Mouse (Mus musculus) liver, embryonic 11.5 days (tissue): ENCODE data around the gene Foxl1. TPM values are rescaled to one million over a fixed set of nuclear protein-coding genes. Genes with fewer than 3 reads are reported as not detected.

Experiments
- ATAC-seq: fragments of 200-750 bp; cut with Nextera tagmentation; replicated peaks from 2 replicates; pipeline ENCODE4 v1.8.0; 2017; ENCODE audit warnings: moderate number of reproducible peaks, mild to moderate bottlenecking, moderate TSS enrichment, moderate library complexity; ENCODE audit not compliant: low FRiP score
- DNase-seq: peaks from one replicate; pipeline ENCODE4 v3.0.0-alpha.2; 2017; ENCODE audit warnings: low spot score
- H3K27ac ChIP-seq: fragments of 300-500 bp; sonication (generic); 2 replicates; pipeline ENCODE4 v1.5.1; 2014; ENCODE audit warnings: mild to moderate bottlenecking, low read depth, low read length, control low read depth
- H3K27me3 ChIP-seq: fragments of 300-500 bp; sonication (generic); replicated peaks from 2 replicates; pipeline ENCODE4 v1.6.1; 2014; ENCODE audit warnings: low read length, mixed read lengths; ENCODE audit not compliant: control insufficient read depth, insufficient read depth
- H3K36me3 ChIP-seq: fragments of 300-500 bp; sonication (generic); 2 replicates; pipeline ENCODE4 v1.6.1; 2014; ENCODE audit warnings: mild to moderate bottlenecking, low read length, moderate library complexity, mixed read lengths; ENCODE audit not compliant: control insufficient read depth, insufficient read depth
- H3K4me1 ChIP-seq: fragments of 300-500 bp; sonication (generic); replicated peaks from 2 replicates; pipeline ENCODE4 v1.6.1; 2014; ENCODE audit warnings: low read length, mixed read lengths; ENCODE audit not compliant: control insufficient read depth, insufficient read depth
- H3K4me2 ChIP-seq: fragments of 300-500 bp; sonication (generic); 2 replicates; pipeline ENCODE4 v1.6.1; 2014; ENCODE audit warnings: mild to moderate bottlenecking, control low read depth, moderate library complexity
- H3K4me3 ChIP-seq: fragments of 300-500 bp; sonication (generic); 2 replicates; pipeline ENCODE4 v1.5.1; 2014; ENCODE audit warnings: low read depth, low read length, control low read depth
- H3K9ac ChIP-seq: fragments of 300-500 bp; sonication (generic); 2 replicates; pipeline ENCODE4 v1.6.1; 2014; ENCODE audit warnings: low read depth, low read length, control low read depth
- H3K9me3 ChIP-seq: fragments of 300-500 bp; sonication (generic); 2 replicates; pipeline ENCODE4 v1.6.1; 2016; ENCODE audit warnings: low read length, inconsistent platforms, mixed read lengths; ENCODE audit not compliant: control insufficient read depth
- WGBS: fragments of 180-500 bp; shearing (Covaris S2); extraction: QIAGEN DNeasy Blood & Tissue Kit; methylation state at CpG from one replicate; pipeline ENCODE4 v1.1.7; 2014; 5-methylcytosine and 5-hydroxymethylcytosine counted together
- polyA plus RNA-seq: library from polyadenylated mRNA; unstranded; fragments of >200 nt; fragmentation: Nextera tagmentation; extraction: Ambion mirVana; gene quantifications from 2 replicates; pipeline ENCODE4 v1.2.1, GENCODE M21; 2014

The Foxl1 gene
- 0.61 and 0.73 TPM in 2 replicates for polyA plus RNA-seq

- no peak within 1 kb of the TSS for H3K27ac ChIP-seq
- no peak for DNase-seq
- peaks cover 92% of the 10 kb centered on the region for H3K27me3 ChIP-seq
- peak within 1 kb of the TSS; percentile 53 for H3K4me2 ChIP-seq
- H3K4me3 ChIP-seq: peak within 1 kb of the TSS; percentile 17
- H3K9ac ChIP-seq: no peak within 1 kb of the TSS
- no peak for ATAC-seq
- no peaks in the 10 kb centered on the region for H3K36me3 ChIP-seq
- peaks cover 7% of the 10 kb centered on the region for H3K4me1 ChIP-seq
- H3K9me3 ChIP-seq: no peaks in the 10 kb centered on the region
- 1% methylated on average over 43 of the region's 43 CpGs for WGBS
These were observed at the start of gene Foxl1 for GRCm38 (mm10) chr8:121127756-121128375. Gene Foxl1, plus strand, starts transcription at chr8:121127940.

DNA sequence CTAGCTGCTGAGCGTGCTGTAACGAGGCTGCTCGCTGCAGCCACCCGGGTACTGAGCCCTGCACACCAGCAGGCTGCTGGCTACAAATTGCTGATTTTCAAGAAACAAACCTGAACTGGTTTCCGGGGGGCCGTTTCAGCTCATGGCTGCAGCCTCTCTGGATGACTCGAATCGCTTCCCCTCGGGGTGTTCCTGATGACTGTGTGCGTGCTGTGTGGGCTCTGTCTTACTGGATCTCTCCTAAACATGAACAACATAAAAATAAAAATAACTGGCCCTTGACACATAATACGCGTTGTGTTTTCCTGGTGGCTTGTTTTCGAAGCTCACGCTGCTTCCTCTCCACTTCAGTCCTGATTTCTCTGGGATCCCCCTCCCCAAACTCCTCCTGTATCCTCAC, 49.0 kb upstream of the Foxl1 start:
- Histone ChIP-seq H3K4me3 (no peak overlapping the region), H3K4me2 (no peak overlapping the region; the same call in 1 of the 2 replicates), H3K27me3 (peaks cover 99% of the 10 kb centered on the region), H3K9ac (no peak overlapping the region), H3K4me1 (peaks cover 2% of the 10 kb centered on the region), H3K27ac (no peak overlapping the region), H3K36me3 (no peaks in the 10 kb centered on the region), H3K9me3 (no peaks in the 10 kb centered on the region)
- ATAC-seq (no peak), DNase-seq (no peak)
- 18% methylated on average over 14 of the region's 14 CpGs for WGBS

- 11% methylated on average over 7 of the region's 7 CpGs for WGBS
- Histone ChIP-seq H3K4me1 (peaks cover 2% of the 10 kb centered on the region; the same call in 1 of the 2 replicates), H3K9me3 (no peaks in the 10 kb centered on the region), H3K36me3 (no peaks in the 10 kb centered on the region), H3K9ac (0 out of 2 replicates have a peak overlapping the region, but pooled peaks have one; percentile 8), H3K27ac (no peak overlapping the region), H3K4me3 (no peak overlapping the region), H3K27me3 (peaks cover 99% of the 10 kb centered on the region), H3K4me2 (peak overlapping the region; percentile 29; the same call in 1 of the 2 replicates)
- ATAC-seq: no peak
- no peak for DNase-seq
These were observed 48.5 kb upstream of the Foxl1 start for GRCm38 (mm10) chr8:121079201-121079600.

GRCm38 (mm10) chr8:121079944-121080343, 47.8 kb upstream of the Foxl1 start:
- Histone ChIP-seq H3K36me3 (no peaks in the 10 kb centered on the region), H3K4me2 (peak overlapping the region; percentile 65; the same call in 1 of the 2 replicates), H3K27me3 (peaks cover 99% of the 10 kb centered on the region), H3K9me3 (no peaks in the 10 kb centered on the region), H3K27ac (no peak overlapping the region), H3K9ac (no peak overlapping the region), H3K4me1 (peaks cover 2% of the 10 kb centered on the region; the same call in 1 of the 2 replicates), H3K4me3 (no peak overlapping the region)
- 12% methylated on average over 12 of the region's 12 CpGs for WGBS
- DNase-seq (no peak), ATAC-seq (no peak)

DNA sequence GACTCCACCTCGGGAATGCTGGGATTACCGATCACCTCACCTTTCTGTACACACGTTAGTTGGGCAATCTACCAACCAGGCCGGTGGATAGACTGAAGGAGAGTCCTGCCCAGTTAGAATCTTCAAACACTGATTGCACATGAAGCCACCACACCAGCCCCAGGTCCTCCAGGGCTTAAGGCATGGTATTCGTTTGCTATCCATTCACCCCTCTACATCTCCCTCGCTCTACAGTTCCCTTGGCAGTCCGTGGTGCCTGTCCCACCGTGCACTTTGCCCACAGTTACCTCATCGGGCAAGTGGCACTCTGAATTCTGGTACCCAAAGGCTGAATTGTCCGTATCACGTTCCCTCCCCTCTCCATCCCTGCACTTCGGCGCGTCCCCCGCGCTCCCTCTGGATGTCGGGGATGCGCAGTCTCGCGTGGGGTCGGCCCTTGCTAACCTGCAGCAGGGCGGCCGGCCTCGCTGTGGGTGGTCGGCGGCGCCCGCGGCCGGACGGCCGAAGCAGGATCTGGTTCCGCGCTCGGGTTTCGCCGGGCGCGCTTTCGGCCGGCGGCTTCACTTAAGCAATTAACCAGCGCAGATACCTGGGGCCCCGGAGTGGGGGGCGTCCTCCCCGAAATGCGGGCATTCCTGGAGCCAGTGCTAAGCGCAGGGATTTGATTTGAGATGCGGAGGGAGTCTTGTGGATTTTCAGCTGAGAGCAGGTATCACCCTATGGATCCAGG, 47.2 kb upstream of the Foxl1 start:
- DNase-seq (no peak), ATAC-seq (no peak)
- peak overlapping the region; percentile 65 for H3K4me2 ChIP-seq
- H3K36me3 ChIP-seq: no peaks in the 10 kb centered on the region
- H3K4me1 ChIP-seq: peaks cover 2% of the 10 kb centered on the region; the same call in 1 of the 2 replicates
- peak overlapping the region; percentile 57 for H3K4me3 ChIP-seq
- peaks cover 99% of the 10 kb centered on the region for H3K27me3 ChIP-seq
- H3K9me3 ChIP-seq: no peaks in the 10 kb centered on the region
- H3K9ac ChIP-seq: peak overlapping the region; percentile 28; the same call in 1 of the 2 replicates
- H3K27ac ChIP-seq: 0 out of 2 replicates have a peak overlapping the region, but pooled peaks have one; percentile 43
- 1% methylated on average over 49 of the region's 49 CpGs for WGBS

DNA sequence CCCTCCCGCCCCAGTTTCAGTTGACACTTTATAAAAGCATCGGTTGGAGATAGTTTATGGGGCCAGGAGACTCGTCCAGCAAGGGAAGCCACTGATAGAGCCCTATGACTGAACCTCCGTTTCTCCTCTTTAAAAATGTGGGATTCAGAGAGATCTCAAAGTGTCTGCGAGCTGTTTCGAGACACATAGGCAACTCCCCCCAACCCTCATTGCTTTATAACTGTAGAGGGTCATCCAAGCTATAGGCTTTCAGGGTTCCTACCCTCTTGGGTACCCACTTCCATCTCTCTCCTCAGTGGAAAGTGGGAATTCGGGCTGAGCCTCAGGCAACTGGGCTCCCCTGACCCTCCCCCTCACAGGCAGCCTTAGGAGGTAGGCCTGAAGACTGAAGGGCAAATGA, 46.3 kb upstream of the Foxl1 start:
- peaks cover 2% of the 10 kb centered on the region; the same call in 1 of the 2 replicates for H3K4me1 ChIP-seq
- ATAC-seq (no peak), DNase-seq (no peak)
- H3K9me3 ChIP-seq: no peaks in the 10 kb centered on the region
- H3K27me3 ChIP-seq: peaks cover 99% of the 10 kb centered on the region
- H3K36me3 ChIP-seq: no peaks in the 10 kb centered on the region
- peak overlapping the region; percentile 65 for H3K4me2 ChIP-seq
- no peak overlapping the region for H3K27ac ChIP-seq
- peak overlapping the region; percentile 56 for H3K9ac ChIP-seq
- WGBS: 8% methylated on average over 7 of the region's 7 CpGs
- peak overlapping the region; percentile 57; the same call in 1 of the 2 replicates for H3K4me3 ChIP-seq

GRCm38 (mm10) chr8:121082218-121083092, 45.3 kb upstream of the Foxl1 start:
- no peaks in the 10 kb centered on the region for H3K9me3 ChIP-seq
- H3K4me2 ChIP-seq: peak overlapping the region; percentile 65
- H3K9ac ChIP-seq: peak overlapping the region; percentile 49
- peaks cover 2% of the 10 kb centered on the region; the same call in 1 of the 2 replicates for H3K4me1 ChIP-seq
- WGBS: 2% methylated on average over 57 of the region's 57 CpGs
- DNase-seq (no peak), ATAC-seq (no peak)
- no peaks in the 10 kb centered on the region for H3K36me3 ChIP-seq
- peaks cover 99% of the 10 kb centered on the region for H3K27me3 ChIP-seq
- H3K4me3 ChIP-seq: peak overlapping the region; percentile 57
- peak overlapping the region; percentile 82 for H3K27ac ChIP-seq
